ENCODE assay signal across 8 mouse cellular contexts in genomic region chr14:121636935-121637510, GRCm38 (mm10).
DNase-seq lines count a peak whose midpoint lies in the region; ATAC-seq lines count a peak whose summit lies in the region.

No protein-coding gene starts in this region.

- H3K36me3 ChIP-seq in kidney, embryonic 16.5 days (ENCODE audit: insufficient read depth, low read length) = peaks cover 15% of the 10 kb centered on the region

- no peaks in the 10 kb centered on the region for H3K9me3 ChIP-seq in kidney, embryonic 16.5 days (ENCODE audit: low read length)

- WGBS in kidney, embryonic 16.5 days = 63% methylated on average over 12 of the region's 12 CpGs

- H3K4me1 ChIP-seq in kidney, embryonic 16.5 days (ENCODE audit: insufficient read depth, low read length) = no peaks in the 10 kb centered on the region

- H3K4me3 ChIP-seq in kidney, embryonic 16.5 days (ENCODE audit: low read length) = no peak overlapping the region

- H3K9ac ChIP-seq in kidney, embryonic 16.5 days (replicated peaks; ENCODE audit: low read length) = no peak overlapping the region

- DNase-seq in kidney, adult 9 months = no peak
- DNase-seq in adrenal gland, adult (ENCODE audit: inconsistent age in 2 of 2, low spot score in 1 of 2) = peak; percentile 86 to 91
- DNase-seq in adrenal gland, postnatal 25 days = peak; percentile 81
- DNase-seq in lung, postnatal 14 days = peak; percentile 38
- no peak for DNase-seq in spleen, postnatal 10 days (ENCODE audit: low spot score in 2 of 2)
- no peak for DNase-seq in natural killer cell, adult 2 months (ENCODE audit: low spot score in 2 of 2)
- no peak for DNase-seq in layer of hippocampus, postnatal 14 days (ENCODE audit: low spot score in 2 of 2)

- no peak overlapping the region for H3K4me2 ChIP-seq in kidney, embryonic 16.5 days (replicated peaks; ENCODE audit: low read depth, low read length)

- ATAC-seq in kidney, embryonic 16.5 days (ENCODE audit: low FRiP score, low TSS enrichment) = 0 out of 2 replicates have a peak, but pooled peaks have one; percentile 33

- no peaks in the 10 kb centered on the region for H3K27me3 ChIP-seq in kidney, embryonic 16.5 days (ENCODE audit: insufficient read depth, low read length)

- H3K27ac ChIP-seq in kidney, embryonic 16.5 days (ENCODE audit: low read length) = no peak overlapping the region

Comparison
In these comparisons a context has a peak if more than half of its experiments do, and no peak if none do; other contexts are left out.
1. DNase-seq: peak in adrenal gland, adult (2 of 2), adrenal gland, postnatal 25 days (single experiment) and lung, postnatal 14 days (single experiment); none in kidney, adult 9 months (single experiment), spleen, postnatal 10 days (0 of 2), natural killer cell, adult 2 months (0 of 2) and layer of hippocampus, postnatal 14 days (0 of 2).